Mouse (Mus musculus) adrenal gland, adult 2 months (tissue): Measurements from ENCODE around the gene Lhx2. TPM values are rescaled to one million over a fixed set of nuclear protein-coding genes. Genes with fewer than 3 reads are reported as not detected.
A peak's percentile ranks its signal among the peaks of the same experiment; 100 is the strongest.

Source experiments
- DNase-seq: peaks from one replicate; pipeline ENCODE4 v3.0.0; 2021
- polyA plus RNA-seq: library from polyadenylated mRNA; depleted of rRNA; stranded (reverse); fragments of >200 nt; gene quantifications from 2 replicates; pipeline ENCODE4 v1.2.3, GENCODE M21; 2012
- total RNA-seq, 2 experiments: library from RNA; stranded (reverse); gene quantifications; 2 replicates each; pipeline ENCODE4 v1.2.3; 2021

The Lhx2 gene
- total and polyA plus RNA-seq, 3 experiments: not detected

DNA sequence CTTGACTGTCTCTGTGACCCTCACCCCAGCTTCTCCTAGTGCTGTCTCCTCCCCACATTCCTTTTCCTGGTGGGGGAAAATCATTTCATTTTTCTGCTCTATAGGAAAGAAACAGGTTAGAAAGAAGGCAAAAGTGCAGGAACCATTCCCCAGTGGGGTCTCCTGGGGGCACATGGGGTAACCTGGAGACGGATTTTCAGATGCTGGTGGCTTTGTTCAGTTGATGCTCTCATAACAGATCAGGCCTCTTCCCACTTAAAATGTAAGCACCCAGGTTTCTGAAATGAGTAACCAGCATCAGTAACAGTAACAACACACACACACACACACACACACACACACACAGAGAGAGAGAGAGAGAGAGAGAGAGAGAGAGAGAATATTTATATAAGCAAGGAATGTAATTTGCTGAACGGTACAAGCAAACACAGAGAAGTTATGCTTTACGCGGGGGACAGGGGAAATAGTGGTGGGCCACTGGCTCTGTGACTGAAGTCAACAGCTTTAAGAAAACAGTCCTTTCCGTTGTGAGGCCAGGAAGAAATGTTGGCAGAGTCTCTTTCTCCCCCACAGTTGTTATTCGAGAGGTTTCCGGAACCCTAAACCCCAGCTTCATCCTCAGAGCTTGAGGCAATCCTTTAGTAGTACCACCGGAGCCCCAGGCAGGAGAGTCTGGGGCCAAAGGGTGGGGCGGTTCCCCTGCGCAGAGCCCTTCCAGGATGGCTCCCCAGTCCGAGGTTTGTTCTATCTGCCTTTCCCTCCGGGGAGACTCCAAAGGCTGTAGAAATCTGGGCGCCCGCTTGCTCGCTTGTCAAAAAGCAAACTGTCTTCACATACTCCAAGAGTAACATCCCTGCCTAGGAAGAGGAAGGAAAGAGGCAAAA is 8.0 kb downstream of the Lhx2 start:
- DNase-seq: no peak

DNA sequence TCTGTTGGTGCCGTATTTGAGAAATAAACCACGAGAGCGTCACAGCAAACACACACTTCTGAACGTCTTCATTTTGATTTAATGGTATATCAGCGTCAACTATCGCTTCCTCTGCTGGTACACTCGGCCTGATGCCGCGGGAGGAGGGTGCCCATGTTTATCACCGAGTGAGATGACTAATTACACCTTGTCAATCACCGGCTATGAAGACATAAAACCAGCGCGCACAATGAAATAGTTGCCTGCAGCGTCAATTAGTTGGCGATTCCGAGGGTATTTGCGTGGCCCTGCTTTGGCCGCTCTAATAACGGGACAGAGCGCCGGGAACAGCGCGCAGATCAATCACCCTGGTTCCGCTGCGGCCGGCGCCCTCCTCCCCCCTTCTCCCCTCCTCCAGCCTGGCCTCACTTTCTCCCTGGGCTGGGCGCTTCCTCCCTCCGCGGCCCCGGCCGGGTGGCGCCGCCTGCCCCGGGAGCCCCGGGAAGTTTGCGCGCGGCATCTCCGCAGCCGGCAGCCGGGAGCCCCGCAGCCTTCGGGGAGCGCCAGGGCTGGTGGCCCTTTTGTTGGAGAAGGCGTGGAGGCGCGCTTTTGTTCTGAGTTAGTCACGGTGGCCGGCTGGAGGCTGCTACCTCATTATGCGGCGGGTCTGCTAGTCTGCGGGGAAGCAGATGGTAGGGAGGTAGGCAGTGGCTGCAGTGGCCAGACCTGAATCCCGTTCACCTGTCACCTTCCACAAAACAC is 8.9 kb downstream of the Lhx2 start:
- peak; percentile 21 for DNase-seq

DNA sequence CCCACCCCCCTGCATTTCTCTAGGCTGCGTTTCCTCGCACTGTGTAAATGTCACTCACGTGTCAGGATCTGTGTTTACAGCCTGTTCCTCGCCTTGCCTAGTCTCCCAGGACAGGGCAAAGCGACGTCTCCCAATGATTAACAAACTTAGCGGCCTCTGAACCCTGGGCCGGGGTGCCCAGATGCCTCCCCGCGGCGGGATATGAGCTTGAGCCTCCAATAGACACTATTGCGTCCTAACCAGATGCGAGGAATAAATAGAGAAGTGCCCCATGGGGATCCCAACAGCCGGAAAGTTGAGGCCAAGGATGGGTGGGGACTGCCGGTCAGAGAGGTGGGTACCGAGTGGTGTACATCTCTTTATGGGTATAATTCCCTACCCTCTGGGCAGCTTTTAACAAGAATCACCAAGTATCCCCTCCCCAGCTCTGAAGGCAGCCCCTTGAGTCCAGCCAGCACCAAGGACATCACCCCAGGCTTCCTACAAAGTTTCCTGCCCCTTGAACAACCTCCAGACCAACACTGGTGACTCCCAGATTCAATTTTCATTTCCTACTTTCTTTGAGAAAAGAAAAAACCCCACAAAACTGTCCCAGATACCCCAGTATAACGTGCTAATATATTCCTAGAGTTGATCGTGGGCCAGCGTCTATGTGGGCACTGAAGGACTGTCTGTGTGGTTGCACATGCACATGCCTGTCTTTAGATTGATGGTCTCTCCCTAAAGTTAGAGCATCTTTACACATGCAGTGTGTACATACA is 9.8 kb downstream of the Lhx2 start:
- no peak for DNase-seq

DNA sequence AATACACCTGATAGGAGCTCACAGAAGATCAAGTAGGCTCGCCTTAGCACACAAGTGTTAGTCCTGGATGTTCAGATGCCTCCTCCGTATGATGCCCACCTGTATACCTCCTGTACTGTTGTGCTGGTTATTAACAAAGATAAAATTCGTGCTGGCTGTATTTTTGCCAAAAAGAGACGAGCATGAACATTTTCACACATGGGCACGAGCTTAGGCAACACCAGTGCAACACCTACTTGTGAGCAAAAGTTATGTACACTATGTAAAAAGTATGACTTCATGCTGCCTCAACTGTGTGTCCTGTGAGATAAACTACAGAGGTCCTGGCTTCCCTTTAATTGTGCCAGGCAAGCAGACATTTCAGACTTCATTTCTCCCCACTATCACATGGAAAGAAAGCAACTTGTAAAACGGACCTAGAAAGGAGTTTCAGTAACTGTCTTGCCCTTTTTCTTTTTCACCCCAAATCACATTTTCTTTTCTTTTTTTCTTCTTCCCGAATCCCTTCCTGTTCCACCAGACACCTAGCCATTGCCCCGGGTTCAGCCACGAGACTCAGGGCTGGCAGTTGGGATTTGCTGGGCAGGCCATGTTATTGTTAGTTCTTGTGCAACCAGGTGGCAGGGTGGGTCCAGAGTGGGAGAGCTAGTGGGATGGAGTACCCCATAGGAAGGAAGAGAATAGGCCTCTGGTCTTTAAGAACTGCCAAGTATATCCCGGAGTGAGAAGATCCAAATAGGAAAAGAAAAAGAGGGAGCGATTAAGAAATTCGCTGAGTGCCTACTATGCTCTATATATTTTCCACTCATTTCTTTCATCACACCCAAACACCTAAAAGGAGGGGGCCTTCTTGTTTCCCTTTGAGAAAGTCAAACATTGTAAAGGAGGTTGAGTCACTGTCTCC is 10.6 kb downstream of the Lhx2 start:
- DNase-seq: no peak

GRCm38 (mm10) chr2:38350386-38350785 is 11.3 kb downstream of the Lhx2 start:
- DNase-seq: peak; percentile 9

GRCm38 (mm10) chr2:38350796-38351195 is 11.7 kb downstream of the Lhx2 start:
- peak; percentile 88 for DNase-seq

DNA sequence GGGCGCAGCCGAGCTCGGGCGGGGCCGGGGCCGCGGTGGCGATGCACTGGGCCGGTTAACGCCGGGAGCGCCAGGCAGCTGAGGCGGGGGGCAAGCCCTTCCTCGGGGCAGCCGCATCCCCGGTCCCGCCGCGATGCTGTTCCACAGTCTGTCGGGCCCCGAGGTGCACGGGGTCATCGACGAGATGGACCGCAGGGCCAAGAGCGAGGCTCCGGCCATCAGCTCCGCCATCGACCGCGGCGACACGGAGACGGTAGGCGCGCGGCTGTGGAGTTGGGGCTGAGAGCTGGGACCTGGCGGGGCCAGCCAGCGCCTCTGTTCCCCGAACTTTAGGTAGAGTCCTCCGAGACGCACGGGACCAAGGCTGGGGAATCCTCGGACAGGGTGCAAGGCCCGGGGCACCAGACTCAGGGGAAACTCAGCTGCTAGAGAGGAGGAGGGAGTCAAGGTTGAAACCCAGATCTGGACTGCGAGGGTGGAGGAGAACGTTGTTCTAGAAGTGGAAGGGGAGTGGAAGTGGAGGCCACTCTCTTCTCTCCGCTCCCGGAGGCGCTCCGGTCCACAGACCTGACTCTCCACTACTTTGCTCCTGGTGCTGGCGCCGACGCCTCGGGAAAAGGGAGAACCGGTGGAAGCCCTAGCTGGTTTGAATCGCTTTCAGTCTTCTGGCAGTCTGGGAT is 12.7 kb downstream of the Lhx2 start:
- DNase-seq: peak; percentile 30

GRCm38 (mm10) chr2:38352321-38353007 is 13.4 kb downstream of the Lhx2 start:
- DNase-seq: no peak

DNA sequence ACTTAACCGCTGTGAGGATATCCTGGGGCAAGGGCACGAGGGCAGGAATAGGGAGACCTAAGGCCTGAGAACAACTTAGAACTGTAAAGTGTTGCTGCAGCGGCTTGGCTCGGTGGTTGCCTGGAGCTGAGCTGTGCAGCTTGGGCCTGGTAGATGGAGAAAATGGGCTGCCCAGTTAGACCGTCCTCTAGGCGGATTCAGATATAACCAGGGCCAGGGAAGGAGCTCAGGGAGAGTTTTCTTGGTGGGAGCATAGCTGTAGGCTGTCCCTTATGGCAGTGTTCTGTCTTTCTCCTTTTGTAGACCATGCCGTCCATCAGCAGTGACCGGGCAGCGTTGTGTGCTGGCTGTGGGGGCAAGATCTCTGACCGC is 13.9 kb downstream of the Lhx2 start:
- no peak for DNase-seq

GRCm38 (mm10) chr2:38353664-38354063 is 14.6 kb downstream of the Lhx2 start:
- DNase-seq: no peak

GRCm38 (mm10) chr2:38354179-38354716 is 15.2 kb downstream of the Lhx2 start:
- DNase-seq: no peak

GRCm38 (mm10) chr2:38354717-38355510 is 15.8 kb downstream of the Lhx2 start:
- peak; percentile 29 for DNase-seq

DNA sequence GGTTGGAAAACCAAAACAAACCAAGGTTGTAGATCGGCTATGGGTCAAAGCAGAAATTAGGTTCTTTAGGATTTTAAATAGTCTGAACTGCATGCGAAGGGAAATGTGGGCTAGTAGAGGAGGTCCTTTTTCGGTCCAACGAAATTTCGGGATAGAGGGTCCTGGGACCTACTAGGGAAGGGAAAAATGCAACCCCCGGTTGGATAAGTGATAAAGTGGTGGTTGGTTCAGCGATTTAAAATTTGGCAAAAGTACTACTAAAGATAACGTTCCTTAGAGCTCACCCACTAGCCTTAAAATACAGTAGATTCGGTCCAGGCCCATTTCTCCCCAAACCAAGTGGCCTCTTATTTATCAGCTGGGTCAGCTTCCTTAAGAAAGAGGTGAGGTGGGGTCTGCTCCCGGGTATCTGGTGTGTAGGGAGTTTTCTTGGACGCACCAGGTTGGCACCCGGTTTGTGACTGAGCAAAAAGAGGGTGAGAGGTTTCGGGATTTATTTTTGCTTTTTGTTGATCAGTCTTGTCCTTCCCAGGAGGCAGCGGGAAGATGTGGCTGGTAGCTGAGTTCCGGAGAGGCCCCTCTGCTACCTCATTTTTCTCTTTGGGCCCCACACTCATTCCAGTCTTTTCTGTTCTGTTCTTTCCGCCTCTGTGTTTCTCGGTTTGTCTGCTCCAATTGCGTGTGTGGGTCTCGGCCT is 16.8 kb downstream of the Lhx2 start:
- DNase-seq: no peak

GRCm38 (mm10) chr2:38356428-38357260 is 17.6 kb downstream of the Lhx2 start:
- peak; percentile 11 for DNase-seq

GRCm38 (mm10) chr2:38357294-38358246 is 18.5 kb downstream of the Lhx2 start:
- no peak for DNase-seq

DNA sequence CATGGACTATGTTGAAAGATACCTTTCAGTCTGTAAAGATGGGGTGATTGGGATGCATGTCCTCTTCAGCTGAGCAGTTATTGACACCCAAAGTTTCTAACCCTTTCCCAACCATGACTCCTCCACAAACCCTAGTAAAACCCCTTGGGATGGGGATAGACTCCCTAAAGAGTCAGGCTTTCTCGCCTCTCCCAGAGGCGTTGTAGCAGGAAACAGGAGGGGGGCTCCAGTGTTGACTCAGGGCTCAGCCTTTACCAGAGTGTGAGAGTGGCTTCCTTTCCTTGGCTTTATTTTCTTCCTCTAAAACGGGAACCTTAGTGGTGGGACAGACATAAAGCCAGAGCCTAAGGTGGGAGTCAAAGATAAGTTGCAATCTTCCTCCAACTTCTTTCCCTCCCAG is 19.5 kb downstream of the Lhx2 start:
- no peak for DNase-seq
